Mouse (Mus musculus) olfactory bulb, adult 2 months (tissue): ENCODE measurements around the gene Ikzf1.

Source experiments
- CTCF ChIP-seq: fragments of 200-500 bp; IDR thresholded peaks from 2 replicates; pipeline ENCODE4 v1.5.1; 2012; ENCODE audit warnings: low read depth, mild to moderate bottlenecking, low read length, moderate library complexity; ENCODE audit not compliant: insufficient read depth
- POLR2A ChIP-seq: fragments of 200-500 bp; IDR thresholded peaks from 2 replicates; pipeline ENCODE4 v1.6.1; 2012; ENCODE audit warnings: mild to moderate bottlenecking, low read depth, low read length, moderate library complexity; ENCODE audit not compliant: insufficient read depth

GRCm38 (mm10) chr11:11678972-11679371, 5.8 kb upstream of the Ikzf1 start:
- TF ChIP-seq CTCF (no peak), POLR2A (no peak)
